Mouse (Mus musculus) liver, embryonic 16.5 days (tissue): ENCODE measurements around the gene Med9. TPM values are rescaled to one million over a fixed set of nuclear protein-coding genes. Genes with fewer than 3 reads are reported as not detected.

ENCODE experiments used
- ATAC-seq: fragments of 200-750 bp; cut with Nextera tagmentation; 2 replicates; pipeline ENCODE4 v1.8.0; 2017; ENCODE audit warnings: low read depth, mild to moderate bottlenecking, moderate number of reproducible peaks, moderate library complexity
- H3K27ac ChIP-seq: fragments of 300-500 bp; sonication (generic); 2 replicates; pipeline ENCODE4 v1.5.1; 2014; ENCODE audit warnings: mild to moderate bottlenecking, low read length
- H3K27me3 ChIP-seq: fragments of 300-500 bp; sonication (generic); 2 replicates; pipeline ENCODE4 v1.6.1; 2014; ENCODE audit warnings: low read depth, low read length, mixed read lengths; ENCODE audit not compliant: control insufficient read depth, insufficient read depth
- H3K36me3 ChIP-seq: fragments of 300-500 bp; sonication (generic); 2 replicates; pipeline ENCODE4 v1.6.1; 2014; ENCODE audit warnings: mild to moderate bottlenecking; ENCODE audit not compliant: control insufficient read depth, insufficient read depth
- H3K4me1 ChIP-seq: fragments of 300-500 bp; sonication (generic); 2 replicates; pipeline ENCODE4 v1.6.1; 2014; ENCODE audit warnings: low read depth, low read length, mixed read lengths; ENCODE audit not compliant: control insufficient read depth
- H3K4me2 ChIP-seq: fragments of 300-500 bp; sonication (generic); 2 replicates; pipeline ENCODE4 v1.6.1; 2014; ENCODE audit warnings: low read depth, low read length, mixed read lengths
- H3K4me3 ChIP-seq: fragments of 300-500 bp; sonication (generic); 2 replicates; pipeline ENCODE4 v1.5.1; 2014; ENCODE audit warnings: low read depth, mild to moderate bottlenecking, low read length
- H3K9ac ChIP-seq: fragments of 300-500 bp; sonication (generic); 2 replicates; pipeline ENCODE4 v1.6.1; 2014; ENCODE audit warnings: low read depth, low read length
- H3K9me3 ChIP-seq: fragments of 300-500 bp; sonication (generic); replicated peaks from 2 replicates; pipeline ENCODE4 v1.6.1; 2016; ENCODE audit warnings: low read length; ENCODE audit not compliant: control insufficient read depth
- WGBS: fragments of 180-500 bp; shearing (Covaris S2); extraction: QIAGEN DNeasy Blood & Tissue Kit; methylation state at CpG from one replicate; pipeline ENCODE4 v1.1.7; 2014; ENCODE audit not compliant: insufficient replicate concordance; 5-methylcytosine and 5-hydroxymethylcytosine counted together
- polyA plus RNA-seq: library from polyadenylated mRNA; unstranded; fragments of >200 nt; fragmentation: Nextera tagmentation; extraction: Ambion mirVana; gene quantifications from 2 replicates; pipeline ENCODE4 v1.2.1, GENCODE M21; 2015

Med9 gene
- 17.6 and 17.7 TPM in 2 replicates for polyA plus RNA-seq

DNA sequence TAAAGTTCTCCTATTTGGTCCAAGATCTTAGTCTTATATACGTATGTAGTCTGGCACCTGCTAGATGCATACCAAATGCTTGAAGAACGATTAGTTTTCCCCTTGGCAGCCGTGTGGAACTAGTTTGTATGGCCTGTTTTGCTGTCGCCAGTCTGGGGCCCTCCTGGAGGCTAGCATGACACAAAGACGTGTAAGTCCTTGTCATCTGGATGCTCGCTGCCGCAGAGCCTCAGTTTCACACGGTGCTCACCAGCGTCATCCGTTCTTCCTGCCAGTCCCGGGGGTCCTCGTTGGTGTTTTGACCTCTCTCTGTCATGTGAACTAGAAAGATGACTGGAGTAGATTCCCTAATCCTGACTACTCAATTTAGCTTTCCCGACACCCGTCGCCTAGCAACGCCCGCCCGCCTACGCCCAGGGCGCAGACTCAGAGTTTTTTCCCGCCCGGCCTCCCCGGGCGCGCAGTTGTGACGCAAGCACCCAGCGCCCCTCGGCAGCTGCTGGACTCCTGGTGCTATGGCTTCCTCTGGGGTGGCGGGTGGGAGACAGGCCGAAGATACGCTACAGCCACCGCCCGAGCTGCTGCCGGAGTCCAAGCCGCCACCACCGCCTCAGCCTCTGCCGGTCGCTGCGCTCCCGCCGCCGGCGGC, at the start of gene Med9:
Med9 (plus strand) TSS at position 455 of the 649 bp plus-strand sequence.
- Histone ChIP-seq H3K4me3 (peak within 1 kb of the TSS; percentile 87), H3K9ac (peak within 1 kb of the TSS; percentile 92), H3K9me3 (no peaks in the 10 kb centered on the region), H3K27me3 (no peaks in the 10 kb centered on the region), H3K4me1 (peaks cover 19% of the 10 kb centered on the region), H3K4me2 (peak within 1 kb of the TSS; percentile 84), H3K27ac (peak within 1 kb of the TSS; percentile 71), H3K36me3 (no peaks in the 10 kb centered on the region)
- WGBS = 2% methylated on average over 43 of the region's 43 CpGs
- ATAC-seq = peak; percentile 96

- 53% methylated on average over 13 of the region's 13 CpGs for WGBS
- Histone ChIP-seq H3K9me3 (no peaks in the 10 kb centered on the region), H3K9ac (no peak overlapping the region), H3K27me3 (no peaks in the 10 kb centered on the region), H3K4me3 (no peak overlapping the region), H3K4me1 (peaks cover 3% of the 10 kb centered on the region; the same call in 1 of the 2 replicates), H3K4me2 (no peak overlapping the region), H3K27ac (no peak overlapping the region), H3K36me3 (no peaks in the 10 kb centered on the region)
- no peak for ATAC-seq
Measured at GRCm38 (mm10) chr11:59899711-59900685, 48.0 kb upstream of the Med9 start.

DNA sequence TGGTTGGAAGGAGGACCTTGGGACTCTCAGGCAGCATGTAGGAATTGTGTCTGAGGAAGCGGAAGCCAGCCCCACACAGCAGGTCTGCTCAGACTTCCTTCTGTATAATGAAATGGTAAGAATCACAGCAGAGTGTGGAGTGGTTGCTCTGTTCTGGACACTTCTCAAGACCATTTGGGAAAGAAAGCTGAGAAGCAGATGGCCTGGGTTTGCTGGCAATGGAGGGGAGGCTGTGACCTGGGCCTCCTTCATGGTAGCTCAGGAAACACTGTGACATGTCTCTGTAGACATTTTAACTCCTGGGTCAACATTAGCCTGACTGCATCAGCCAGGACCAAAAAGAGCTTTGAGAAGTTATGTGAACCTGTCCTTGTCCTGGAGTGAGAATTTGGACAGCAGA, 47.0 kb upstream of the Med9 start:
- H3K27me3 ChIP-seq = no peaks in the 10 kb centered on the region
- H3K9me3 ChIP-seq = no peaks in the 10 kb centered on the region
- H3K27ac ChIP-seq = no peak overlapping the region
- H3K4me1 ChIP-seq = peaks cover 3% of the 10 kb centered on the region; the same call in 1 of the 2 replicates
- no peak overlapping the region for H3K4me2 ChIP-seq
- no peak for ATAC-seq
- H3K9ac ChIP-seq = no peak overlapping the region
- no peaks in the 10 kb centered on the region for H3K36me3 ChIP-seq
- no peak overlapping the region for H3K4me3 ChIP-seq
- 63% methylated on average over 1 of the region's 1 CpGs for WGBS

DNA sequence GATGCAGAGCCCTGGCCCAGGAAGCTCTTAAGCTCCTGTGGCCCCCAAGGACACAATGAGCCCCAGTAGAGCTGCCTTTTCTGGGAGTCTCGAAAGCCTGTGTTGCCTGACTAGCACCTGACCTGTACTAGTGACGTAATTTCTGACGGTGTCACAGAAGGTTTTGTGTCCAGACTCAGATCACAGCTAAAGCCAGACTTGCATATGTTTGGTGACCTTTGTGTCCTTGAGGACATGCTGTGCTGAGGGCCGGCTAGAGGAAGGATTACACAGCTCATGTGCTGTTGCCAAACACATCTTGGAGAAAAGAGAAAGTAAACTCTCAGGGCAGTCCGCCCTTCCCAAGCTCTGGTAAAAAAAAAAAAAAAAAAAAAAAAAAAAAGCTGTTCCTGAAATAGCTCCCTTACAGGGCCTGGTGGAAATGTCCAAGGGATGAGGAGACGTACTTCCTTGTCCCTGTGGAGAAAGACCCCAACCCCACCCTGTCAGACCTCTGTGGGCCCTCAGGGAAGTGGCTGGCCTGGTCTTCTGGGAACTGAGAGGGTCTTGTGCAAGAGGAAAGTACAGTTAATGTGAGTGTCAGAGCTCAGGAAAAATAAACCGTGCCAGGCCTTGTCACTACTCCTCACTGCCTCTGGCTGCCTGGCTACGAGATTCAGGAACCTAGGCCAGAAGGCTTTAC, 45.8 kb upstream of the Med9 start:
- H3K9me3 ChIP-seq = no peaks in the 10 kb centered on the region
- WGBS = 43% methylated on average over 8 of the region's 8 CpGs
- no peak overlapping the region for H3K9ac ChIP-seq
- no peak overlapping the region for H3K4me2 ChIP-seq
- no peak for ATAC-seq
- no peaks in the 10 kb centered on the region for H3K36me3 ChIP-seq
- H3K4me3 ChIP-seq = no peak overlapping the region
- peaks cover 3% of the 10 kb centered on the region; the same call in 1 of the 2 replicates for H3K4me1 ChIP-seq
- H3K27ac ChIP-seq = 0 out of 2 replicates have a peak overlapping the region, but pooled peaks have one; percentile 29
- H3K27me3 ChIP-seq = no peaks in the 10 kb centered on the region

GRCm38 (mm10) chr11:59906521-59907123, 41.4 kb upstream of the Med9 start:
- no peak overlapping the region for H3K4me2 ChIP-seq
- H3K27ac ChIP-seq = no peak overlapping the region
- no peak overlapping the region for H3K4me3 ChIP-seq
- no peak for ATAC-seq
- 73% methylated on average over 6 of the region's 6 CpGs for WGBS
- H3K4me1 ChIP-seq = peaks cover 5% of the 10 kb centered on the region
- H3K36me3 ChIP-seq = no peaks in the 10 kb centered on the region
- H3K9ac ChIP-seq = no peak overlapping the region
- no peaks in the 10 kb centered on the region for H3K9me3 ChIP-seq
- no peaks in the 10 kb centered on the region for H3K27me3 ChIP-seq

DNA sequence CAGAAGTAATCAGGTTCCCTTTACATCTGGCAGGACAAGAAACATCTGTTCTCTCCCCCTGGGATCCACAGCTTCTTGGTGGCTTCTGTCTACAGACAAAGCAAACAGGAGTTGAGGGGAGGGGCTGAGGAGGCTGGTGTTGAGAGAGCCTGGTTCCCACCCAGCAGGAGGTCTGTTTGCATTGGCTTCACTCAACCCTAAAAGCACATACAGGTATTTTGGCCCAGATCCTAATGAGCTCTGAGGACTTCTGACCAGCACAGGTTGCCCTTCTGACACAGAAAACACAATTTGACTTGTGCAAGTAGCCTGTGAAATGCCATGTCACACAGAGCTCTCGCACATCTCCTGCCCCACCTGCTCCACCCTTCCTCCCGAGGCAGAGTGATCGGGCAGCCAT, 39.6 kb upstream of the Med9 start:
- Histone ChIP-seq H3K9me3 (no peaks in the 10 kb centered on the region), H3K4me3 (no peak overlapping the region), H3K4me1 (peaks cover 3% of the 10 kb centered on the region), H3K27me3 (no peaks in the 10 kb centered on the region), H3K9ac (no peak overlapping the region), H3K27ac (no peak overlapping the region), H3K4me2 (no peak overlapping the region), H3K36me3 (no peaks in the 10 kb centered on the region)
- peak; percentile 19; the same call in 1 of the 2 replicates for ATAC-seq
- 32% methylated on average over 3 of the region's 3 CpGs for WGBS

DNA sequence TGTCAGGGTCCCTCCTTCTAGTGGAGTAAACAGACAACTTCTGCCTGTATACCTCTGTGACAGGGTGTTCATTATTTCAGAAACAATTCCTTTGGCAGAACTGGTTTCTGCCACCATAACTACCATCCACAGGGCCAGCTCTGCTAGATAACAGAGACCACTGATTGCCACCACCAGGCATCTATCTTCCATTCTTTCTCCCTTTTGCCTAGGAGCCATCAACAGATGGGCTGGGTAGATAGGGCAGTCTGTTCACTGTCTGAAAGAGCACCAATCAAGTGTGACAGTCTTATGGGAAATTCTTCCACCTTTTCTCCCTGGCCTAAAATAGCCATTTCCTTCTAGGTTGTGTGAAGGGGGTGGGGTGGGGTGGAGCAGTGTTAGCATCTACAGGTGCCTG, 37.4 kb upstream of the Med9 start:
- ATAC-seq = 0 out of 2 replicates have a peak, but pooled peaks have one; percentile 13

DNA sequence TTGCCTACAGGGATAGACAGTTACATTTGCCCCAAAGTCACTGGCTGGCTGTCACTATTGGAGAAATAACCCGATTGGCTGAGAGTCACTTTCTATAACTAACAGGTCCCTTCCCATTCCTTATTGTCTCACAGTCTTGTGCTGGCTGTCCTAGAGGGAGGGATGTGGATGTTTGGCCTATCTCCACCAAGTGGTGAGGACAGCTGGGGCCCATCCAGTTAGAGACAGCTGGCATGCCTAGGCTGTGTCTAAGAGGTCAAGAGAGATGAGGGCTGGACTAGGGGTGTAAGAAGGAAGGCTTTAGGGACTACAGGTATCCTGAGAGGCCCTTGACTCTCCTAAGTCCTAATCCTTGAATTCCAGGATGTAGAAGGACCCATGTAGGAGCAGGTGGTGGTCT, 36.5 kb upstream of the Med9 start:
- no peaks in the 10 kb centered on the region for H3K36me3 ChIP-seq
- 74% methylated on average over 1 of the region's 1 CpGs for whole genome bisulfite sequencing

More for the DNA sequence above, 37.4 kb upstream of the Med9 start:
- Histone ChIP-seq H3K9ac (no peak overlapping the region), H3K4me1 (peaks cover 3% of the 10 kb centered on the region), H3K9me3 (no peaks in the 10 kb centered on the region), H3K36me3 (no peaks in the 10 kb centered on the region), H3K4me2 (no peak overlapping the region), H3K4me3 (no peak overlapping the region), H3K27me3 (no peaks in the 10 kb centered on the region), H3K27ac (no peak overlapping the region)

More for the DNA sequence above, 36.5 kb upstream of the Med9 start:
- Histone ChIP-seq H3K9ac (no peak overlapping the region), H3K4me3 (no peak overlapping the region), H3K9me3 (no peaks in the 10 kb centered on the region), H3K27ac (no peak overlapping the region), H3K4me2 (no peak overlapping the region), H3K27me3 (no peaks in the 10 kb centered on the region), H3K4me1 (peaks cover 3% of the 10 kb centered on the region)
- no peak for ATAC-seq
